Mouse (Mus musculus) limb, embryonic 14.5 days (tissue): Measurements from ENCODE around the gene Myo3b. TPM values are rescaled to one million over a fixed set of nuclear protein-coding genes. Genes with fewer than 3 reads are reported as not detected.

Experiments used
- ATAC-seq: fragments of 200-750 bp; cut with Nextera tagmentation; 2 replicates; pipeline ENCODE4 v1.8.0; 2017; ENCODE audit warnings: low read depth, moderate number of reproducible peaks, moderate TSS enrichment; ENCODE audit not compliant: low FRiP score
- DNase-seq: peaks from one replicate; pipeline ENCODE4 v3.0.0-alpha.2; 2015; ENCODE audit warnings: low spot score
- H3K27ac ChIP-seq: fragments of 300-500 bp; sonication (generic); replicated peaks from 2 replicates; pipeline ENCODE4 v1.5.1; 2014; ENCODE audit warnings: low read depth, mild to moderate bottlenecking, low read length, moderate library complexity, mixed read lengths
- H3K27me3 ChIP-seq: fragments of 300-500 bp; sonication (generic); 2 replicates; pipeline ENCODE4 v1.6.1; 2014; ENCODE audit warnings: low read length, mixed read lengths; ENCODE audit not compliant: control insufficient read depth, insufficient read depth
- H3K36me3 ChIP-seq: fragments of 300-500 bp; sonication (generic); 2 replicates; pipeline ENCODE4 v1.6.1; 2014; ENCODE audit warnings: mild to moderate bottlenecking, low read length, moderate library complexity, mixed read lengths; ENCODE audit not compliant: control insufficient read depth, insufficient read depth
- H3K4me1 ChIP-seq: fragments of 300-500 bp; sonication (generic); 2 replicates; pipeline ENCODE4 v1.6.1; 2014; ENCODE audit warnings: antibody characterized with exemption, low read length, mixed read lengths; ENCODE audit not compliant: control insufficient read depth, insufficient read depth
- H3K4me2 ChIP-seq: fragments of 300-500 bp; sonication (generic); replicated peaks from 2 replicates; pipeline ENCODE4 v1.6.1; 2014; ENCODE audit warnings: low read depth, mild to moderate bottlenecking, low read length, moderate library complexity; ENCODE audit not compliant: severe bottlenecking
- H3K4me3 ChIP-seq: fragments of 300-500 bp; sonication (generic); replicated peaks from 2 replicates; pipeline ENCODE4 v1.5.1; 2014; ENCODE audit warnings: low read length
- H3K9ac ChIP-seq: fragments of 300-500 bp; sonication (generic); 2 replicates; pipeline ENCODE4 v1.6.1; 2014; ENCODE audit warnings: mild to moderate bottlenecking, low read depth, low read length, moderate library complexity; ENCODE audit not compliant: severe bottlenecking
- H3K9me3 ChIP-seq: fragments of 300-500 bp; sonication (generic); 2 replicates; pipeline ENCODE4 v1.6.1; 2016; ENCODE audit warnings: low read length; ENCODE audit not compliant: control insufficient read depth
- POLR2A ChIP-seq: fragments of 200-500 bp; IDR thresholded peaks from 2 replicates; pipeline ENCODE4 v1.8.0; 2012; ENCODE audit warnings: inconsistent platforms, mild to moderate bottlenecking, moderate library complexity, borderline replicate concordance; ENCODE audit not compliant: insufficient read depth, insufficient read length; ENCODE audit errors: extremely low read depth
- WGBS: fragments of 180-500 bp; shearing (Covaris S2); extraction: QIAGEN DNeasy Blood & Tissue Kit; methylation state at CpG from one replicate; pipeline ENCODE4 v1.1.7; 2014; 5-methylcytosine and 5-hydroxymethylcytosine counted together
- polyA plus RNA-seq, 2 experiments: library from polyadenylated mRNA; depleted of rRNA in 1 of 2; stranded (reverse) in 1 of 2; unstranded in 1 of 2; fragments of >200 nt; fragmentation: Nextera tagmentation in 1 of 2; extraction: Ambion mirVana in 1 of 2; gene quantifications; 2 replicates each; pipeline versions ENCODE4 v1.2.1 to v1.2.3; 2012 to 2014

Gene Myo3b
- polyA plus RNA-seq, 2 experiments: 0.04 TPM; not detected in 1

- peaks cover 7% of the 10 kb centered on the region; the same call in 1 of the 2 replicates for H3K4me1 ChIP-seq
- no peak overlapping the region for H3K4me2 ChIP-seq
- no peak overlapping the region for H3K27ac ChIP-seq
- 61% methylated on average over 10 of the region's 10 CpGs for WGBS
- TF ChIP-seq POLR2A: no peak
- no peak for ATAC-seq
- H3K9ac ChIP-seq: no peak overlapping the region
- no peak for DNase-seq
- H3K4me3 ChIP-seq: no peak overlapping the region
- H3K9me3 ChIP-seq: no peaks in the 10 kb centered on the region
- no peaks in the 10 kb centered on the region for H3K36me3 ChIP-seq
- H3K27me3 ChIP-seq: 0 out of 2 replicates have a peak, but pooled peaks cover 9% of the 10 kb centered on the region
Measured at GRCm38 (mm10) chr2:70126330-70126729, 87.4 kb downstream of the Myo3b start.

DNA sequence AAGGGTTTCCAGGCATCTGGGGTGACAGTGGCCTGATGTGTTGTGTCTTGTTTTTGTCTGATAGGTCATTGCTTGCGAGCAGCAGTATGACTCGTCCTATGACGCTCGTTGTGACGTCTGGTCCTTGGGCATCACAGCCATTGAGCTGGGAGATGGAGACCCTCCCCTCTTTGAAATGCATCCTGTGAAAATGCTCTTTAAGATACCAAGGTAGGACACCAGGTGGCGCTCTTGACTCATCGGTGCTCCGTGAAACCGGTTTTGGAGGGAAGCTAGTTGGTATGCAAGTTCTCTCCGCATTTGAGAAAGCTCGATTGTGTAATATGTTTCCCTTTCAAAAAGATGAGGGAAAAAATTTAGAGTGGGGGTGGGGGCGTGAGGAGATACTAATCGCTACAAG, 87.9 kb downstream of the Myo3b start:
- TF ChIP-seq POLR2A: no peak
- peaks cover 7% of the 10 kb centered on the region; the same call in 1 of the 2 replicates for H3K4me1 ChIP-seq
- ATAC-seq (peak; percentile 70; the same call in 1 of the 2 replicates), DNase-seq (peak; percentile 83)
- no peak overlapping the region for H3K9ac ChIP-seq
- H3K27ac ChIP-seq: no peak overlapping the region
- H3K4me2 ChIP-seq: peak overlapping the region; percentile 25
- H3K36me3 ChIP-seq: no peaks in the 10 kb centered on the region
- H3K27me3 ChIP-seq: 0 out of 2 replicates have a peak, but pooled peaks cover 9% of the 10 kb centered on the region
- H3K4me3 ChIP-seq: 0 out of 2 replicates have a peak overlapping the region, but pooled peaks have one; percentile 3
- 2% methylated on average over 13 of the region's 13 CpGs for WGBS
- H3K9me3 ChIP-seq: no peaks in the 10 kb centered on the region

DNA sequence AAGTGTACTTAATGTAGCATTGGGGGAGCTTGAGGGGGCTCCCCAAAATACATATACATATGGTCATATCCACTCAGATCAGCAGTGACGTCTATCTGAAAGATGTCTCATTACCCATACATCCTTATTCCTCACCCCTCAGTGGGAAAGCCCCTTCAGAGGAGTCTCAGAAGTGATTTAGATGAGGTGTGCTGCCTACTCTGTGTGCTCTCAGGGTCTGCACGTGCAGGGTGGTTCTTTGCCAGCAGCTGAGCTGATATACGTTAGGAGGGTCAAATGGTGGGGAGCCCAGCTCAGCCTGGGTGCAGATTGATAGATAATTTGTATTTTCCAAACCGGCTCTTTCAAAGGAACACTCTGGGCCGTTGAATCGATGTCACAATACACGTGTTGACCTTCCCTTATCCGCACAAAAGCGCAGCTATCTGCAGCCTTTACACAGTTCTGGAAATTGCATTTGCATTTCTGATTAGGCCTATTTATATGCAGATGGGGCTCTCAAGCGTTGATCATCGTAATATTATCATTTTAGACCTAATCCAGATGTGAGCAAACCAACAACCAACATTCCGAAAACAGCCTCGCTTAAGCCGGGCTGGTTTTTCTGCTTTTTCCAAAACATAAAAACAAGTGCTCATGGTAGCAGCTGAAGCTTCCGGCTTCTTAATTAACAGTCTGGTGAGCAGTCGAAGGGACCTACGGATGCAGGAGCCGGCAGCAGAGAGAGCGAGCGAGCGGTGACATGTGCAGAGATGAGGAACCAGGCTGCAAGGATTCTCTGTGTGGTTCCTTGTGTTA, 88.6 kb downstream of the Myo3b start:
- Histone ChIP-seq H3K4me1 (peaks cover 7% of the 10 kb centered on the region; the same call in 1 of the 2 replicates), H3K27ac (no peak overlapping the region), H3K9me3 (no peaks in the 10 kb centered on the region), H3K36me3 (no peaks in the 10 kb centered on the region), H3K9ac (no peak overlapping the region), H3K4me3 (0 out of 2 replicates have a peak overlapping the region, but pooled peaks have one; percentile 3), H3K4me2 (peak overlapping the region; percentile 25; the same call in 1 of the 2 replicates), H3K27me3 (0 out of 2 replicates have a peak, but pooled peaks cover 9% of the 10 kb centered on the region)
- ATAC-seq (no peak), DNase-seq (no peak)
- TF ChIP-seq POLR2A: no peak
- 15% methylated on average over 21 of the region's 21 CpGs for WGBS

GRCm38 (mm10) chr2:70128590-70128989, 89.7 kb downstream of the Myo3b start:
- no peak for ATAC-seq
- H3K27me3 ChIP-seq: 0 out of 2 replicates have a peak, but pooled peaks cover 9% of the 10 kb centered on the region

DNA sequence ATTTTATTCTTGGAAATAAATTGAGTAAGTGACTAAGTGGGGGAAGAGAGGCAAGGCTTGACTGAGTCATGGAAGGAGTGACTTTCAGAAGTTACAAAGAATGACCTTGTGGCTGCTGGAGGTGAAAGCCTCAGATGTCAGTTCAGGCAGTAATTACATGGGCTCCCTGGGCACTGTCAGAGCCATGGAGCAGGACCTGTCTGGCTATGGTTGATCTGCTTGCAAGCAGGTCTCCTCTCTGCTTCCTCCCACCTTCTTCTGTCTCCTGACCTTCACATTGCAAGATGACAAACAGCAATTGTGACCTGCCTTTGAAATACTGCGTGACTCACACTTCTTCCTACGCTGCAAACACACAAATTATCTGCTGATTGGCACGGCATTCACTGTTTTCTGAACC, 90.6 kb downstream of the Myo3b start:
- DNase-seq: no peak
- H3K36me3 ChIP-seq: no peaks in the 10 kb centered on the region
- H3K27me3 ChIP-seq: 0 out of 2 replicates have a peak, but pooled peaks cover 9% of the 10 kb centered on the region
- TF ChIP-seq POLR2A: no peak
- no peak for ATAC-seq
- H3K4me1 ChIP-seq: peaks cover 7% of the 10 kb centered on the region; the same call in 1 of the 2 replicates
- no peak overlapping the region for H3K9ac ChIP-seq
- H3K4me2 ChIP-seq: no peak overlapping the region
- no peak overlapping the region for H3K27ac ChIP-seq
- H3K9me3 ChIP-seq: no peaks in the 10 kb centered on the region
- H3K4me3 ChIP-seq: no peak overlapping the region
- 70% methylated on average over 3 of the region's 3 CpGs for WGBS

More at GRCm38 (mm10) chr2:70128590-70128989, 89.7 kb downstream of the Myo3b start:
- Histone ChIP-seq H3K4me1 (peaks cover 7% of the 10 kb centered on the region; the same call in 1 of the 2 replicates), H3K4me2 (no peak overlapping the region), H3K9ac (no peak overlapping the region), H3K4me3 (no peak overlapping the region), H3K36me3 (no peaks in the 10 kb centered on the region), H3K9me3 (no peaks in the 10 kb centered on the region), H3K27ac (no peak overlapping the region)
- no peak for TF ChIP-seq POLR2A
- WGBS: 71% methylated on average over 6 of the region's 6 CpGs
- no peak for DNase-seq
